Mouse (Mus musculus) intestine, embryonic 16.5 days (tissue): ENCODE results near the gene Emc8. TPM values are rescaled to one million over a fixed set of nuclear protein-coding genes. Genes with fewer than 3 reads are reported as not detected.

Experiments
- ATAC-seq: fragments of 200-750 bp; cut with Nextera tagmentation; 2 replicates; pipeline ENCODE4 v1.8.0; 2017; ENCODE audit warnings: moderate TSS enrichment, moderate library complexity
- H3K27ac ChIP-seq: fragments of 300-500 bp; sonication (generic); 2 replicates; pipeline ENCODE4 v1.5.1; 2014; ENCODE audit warnings: mild to moderate bottlenecking, low read length
- H3K27me3 ChIP-seq: fragments of 300-500 bp; sonication (generic); replicated peaks from 2 replicates; pipeline ENCODE4 v1.6.1; 2014; ENCODE audit warnings: low read length, control low read depth, mixed read lengths; ENCODE audit not compliant: control insufficient read depth, insufficient read depth
- H3K36me3 ChIP-seq: fragments of 300-500 bp; sonication (generic); 2 replicates; pipeline ENCODE4 v1.6.1; 2014; ENCODE audit warnings: low read length, control low read depth; ENCODE audit not compliant: control insufficient read depth, insufficient read depth
- H3K4me1 ChIP-seq: fragments of 300-500 bp; sonication (generic); 2 replicates; pipeline ENCODE4 v1.6.1; 2014; ENCODE audit warnings: low read length, control low read depth, mixed read lengths; ENCODE audit not compliant: control insufficient read depth, insufficient read depth
- H3K4me2 ChIP-seq: fragments of 300-500 bp; sonication (generic); 2 replicates; pipeline ENCODE4 v1.6.1; 2014; ENCODE audit warnings: low read depth, low read length, control low read depth
- H3K4me3 ChIP-seq: fragments of 300-500 bp; sonication (generic); 2 replicates; pipeline ENCODE4 v1.5.1; 2014; ENCODE audit warnings: mild to moderate bottlenecking, low read length
- H3K9ac ChIP-seq: fragments of 300-500 bp; sonication (generic); 2 replicates; pipeline ENCODE4 v1.6.1; 2014; ENCODE audit warnings: low read depth, low read length
- H3K9me3 ChIP-seq: fragments of 300-500 bp; sonication (generic); 2 replicates; pipeline ENCODE4 v1.6.1; 2016; ENCODE audit warnings: low read length, control low read depth; ENCODE audit not compliant: control insufficient read depth
- WGBS: fragments of 180-500 bp; shearing (Covaris S2); extraction: QIAGEN DNeasy Blood & Tissue Kit; methylation state at CpG from one replicate; pipeline ENCODE4 v1.1.7; 2014; 5-methylcytosine and 5-hydroxymethylcytosine counted together
- polyA plus RNA-seq: library from polyadenylated mRNA; unstranded; fragments of >200 nt; fragmentation: Nextera tagmentation; extraction: Ambion mirVana; gene quantifications from 2 replicates; pipeline ENCODE4 v1.2.1, GENCODE M21; 2015

Gene Emc8
- polyA plus RNA-seq, 1 experiment from 2014 or later, result 235 TPM

GRCm38 (mm10) chr8:120633665-120634271 is 34.6 kb downstream of the Emc8 start:
- 0 out of 2 replicates have a peak, but pooled peaks cover 4% of the 10 kb centered on the region for H3K9me3 ChIP-seq
- peak overlapping the region; percentile 71 for H3K4me3 ChIP-seq
- no peak overlapping the region for H3K27ac ChIP-seq
- H3K9ac ChIP-seq, result peak overlapping the region; percentile 72
- ATAC-seq, result peak; percentile 45
- peaks cover 8% of the 10 kb centered on the region for H3K4me1 ChIP-seq
- 2% methylated on average over 44 of the region's 44 CpGs for WGBS
- peak overlapping the region; percentile 100 for H3K4me2 ChIP-seq
- peaks cover 5% of the 10 kb centered on the region; the same call in 1 of the 2 replicates for H3K27me3 ChIP-seq
- no peaks in the 10 kb centered on the region for H3K36me3 ChIP-seq

GRCm38 (mm10) chr8:120632969-120633664 is 35.3 kb downstream of the Emc8 start:
- Histone ChIP-seq H3K4me2 (peak overlapping the region; percentile 100), H3K4me3 (peak overlapping the region; percentile 71; the same call in 1 of the 2 replicates), H3K9ac (no peak overlapping the region), H3K27me3 (peaks cover 5% of the 10 kb centered on the region; the same call in 1 of the 2 replicates), H3K9me3 (0 out of 2 replicates have a peak, but pooled peaks cover 4% of the 10 kb centered on the region), H3K36me3 (no peaks in the 10 kb centered on the region), H3K4me1 (peaks cover 8% of the 10 kb centered on the region), H3K27ac (no peak overlapping the region)
- WGBS, result 45% methylated on average over 17 of the region's 17 CpGs
- ATAC-seq, result no peak

GRCm38 (mm10) chr8:120631441-120632375 is 36.7 kb downstream of the Emc8 start:
- no peaks in the 10 kb centered on the region for H3K36me3 ChIP-seq
- H3K27ac ChIP-seq, result no peak overlapping the region
- H3K9ac ChIP-seq, result no peak overlapping the region
- H3K4me1 ChIP-seq, result peaks cover 8% of the 10 kb centered on the region
- H3K4me2 ChIP-seq, result no peak overlapping the region
- WGBS, result 85% methylated on average over 21 of the region's 21 CpGs
- H3K4me3 ChIP-seq, result no peak overlapping the region
- H3K9me3 ChIP-seq, result 0 out of 2 replicates have a peak, but pooled peaks cover 4% of the 10 kb centered on the region
- peaks cover 5% of the 10 kb centered on the region; the same call in 1 of the 2 replicates for H3K27me3 ChIP-seq
- no peak for ATAC-seq

GRCm38 (mm10) chr8:120630848-120631247 is 37.5 kb downstream of the Emc8 start:
- no peak overlapping the region for H3K9ac ChIP-seq
- ATAC-seq, result no peak
- no peaks in the 10 kb centered on the region for H3K36me3 ChIP-seq
- H3K27me3 ChIP-seq, result peaks cover 5% of the 10 kb centered on the region; the same call in 1 of the 2 replicates
- 55% methylated on average over 6 of the region's 6 CpGs for WGBS
- H3K4me2 ChIP-seq, result no peak overlapping the region
- 0 out of 2 replicates have a peak, but pooled peaks cover 4% of the 10 kb centered on the region for H3K9me3 ChIP-seq
- peaks cover 8% of the 10 kb centered on the region for H3K4me1 ChIP-seq
- no peak overlapping the region for H3K27ac ChIP-seq
- H3K4me3 ChIP-seq, result no peak overlapping the region

DNA sequence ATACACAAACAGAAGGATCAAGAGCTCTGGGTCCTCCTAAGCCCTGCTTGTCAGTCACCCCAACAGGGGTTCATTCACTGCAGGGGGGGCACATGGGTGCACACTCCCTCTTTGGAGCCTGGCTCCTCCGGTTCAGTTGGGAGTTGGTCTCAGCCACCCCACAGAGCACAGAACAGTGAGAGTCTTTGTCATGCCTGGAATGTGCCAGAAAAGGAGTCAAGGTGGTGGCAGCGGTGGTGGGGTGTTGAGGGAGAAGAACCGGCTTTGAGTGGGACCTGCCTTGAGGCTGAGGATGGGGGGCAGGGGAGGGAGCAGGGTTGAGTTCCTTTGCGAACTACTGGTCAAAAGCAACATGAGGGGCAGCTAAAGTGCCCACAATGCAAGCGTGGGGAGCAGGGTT is 38.3 kb downstream of the Emc8 start:
- H3K4me3 ChIP-seq, result no peak overlapping the region
- H3K36me3 ChIP-seq, result no peaks in the 10 kb centered on the region
- WGBS, result 55% methylated on average over 5 of the region's 5 CpGs
- peaks cover 8% of the 10 kb centered on the region for H3K4me1 ChIP-seq
- no peak overlapping the region for H3K9ac ChIP-seq
- H3K9me3 ChIP-seq, result 0 out of 2 replicates have a peak, but pooled peaks cover 4% of the 10 kb centered on the region
- ATAC-seq, result no peak
- no peak overlapping the region for H3K27ac ChIP-seq
- H3K27me3 ChIP-seq, result peaks cover under 1% of the 10 kb centered on the region; the same call in 1 of the 2 replicates
- no peak overlapping the region for H3K4me2 ChIP-seq

DNA sequence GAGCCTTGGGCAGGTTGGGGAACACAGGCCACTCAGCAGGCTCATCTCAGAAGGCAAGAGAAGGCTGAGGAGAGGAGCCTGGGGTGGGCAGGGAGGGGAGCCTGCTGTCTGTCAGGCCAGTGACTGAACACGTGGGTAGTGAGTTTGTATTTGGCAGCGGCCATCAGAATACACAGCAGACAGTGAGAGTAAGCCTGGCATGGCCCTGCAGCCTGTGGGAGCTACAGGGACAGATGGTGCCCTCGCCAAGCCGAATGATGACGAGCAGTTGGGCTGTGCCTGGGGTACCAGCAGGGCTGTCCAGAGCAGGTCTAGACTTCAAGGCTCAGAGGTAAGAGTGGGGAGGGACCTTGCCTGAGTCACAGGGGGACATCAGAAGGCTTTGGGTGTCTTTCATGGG is 41.1 kb downstream of the Emc8 start:
- H3K4me2 ChIP-seq, result no peak overlapping the region
- no peak for ATAC-seq
- H3K36me3 ChIP-seq, result no peaks in the 10 kb centered on the region
- H3K27ac ChIP-seq, result no peak overlapping the region
- H3K9me3 ChIP-seq, result no peaks in the 10 kb centered on the region
- 79% methylated on average over 5 of the region's 5 CpGs for WGBS
- no peak overlapping the region for H3K9ac ChIP-seq
- H3K4me3 ChIP-seq, result no peak overlapping the region
- no peaks in the 10 kb centered on the region for H3K4me1 ChIP-seq
- H3K27me3 ChIP-seq, result no peaks in the 10 kb centered on the region

- no peaks in the 10 kb centered on the region for H3K36me3 ChIP-seq
- no peak overlapping the region for H3K4me3 ChIP-seq
- H3K9me3 ChIP-seq, result no peaks in the 10 kb centered on the region
- 66% methylated on average over 11 of the region's 11 CpGs for WGBS
- H3K4me2 ChIP-seq, result no peak overlapping the region
- H3K27me3 ChIP-seq, result no peaks in the 10 kb centered on the region
- no peak for ATAC-seq
- H3K9ac ChIP-seq, result no peak overlapping the region
- no peaks in the 10 kb centered on the region for H3K4me1 ChIP-seq
- H3K27ac ChIP-seq, result no peak overlapping the region
Measured at GRCm38 (mm10) chr8:120626461-120626860, 41.9 kb downstream of the Emc8 start.

DNA sequence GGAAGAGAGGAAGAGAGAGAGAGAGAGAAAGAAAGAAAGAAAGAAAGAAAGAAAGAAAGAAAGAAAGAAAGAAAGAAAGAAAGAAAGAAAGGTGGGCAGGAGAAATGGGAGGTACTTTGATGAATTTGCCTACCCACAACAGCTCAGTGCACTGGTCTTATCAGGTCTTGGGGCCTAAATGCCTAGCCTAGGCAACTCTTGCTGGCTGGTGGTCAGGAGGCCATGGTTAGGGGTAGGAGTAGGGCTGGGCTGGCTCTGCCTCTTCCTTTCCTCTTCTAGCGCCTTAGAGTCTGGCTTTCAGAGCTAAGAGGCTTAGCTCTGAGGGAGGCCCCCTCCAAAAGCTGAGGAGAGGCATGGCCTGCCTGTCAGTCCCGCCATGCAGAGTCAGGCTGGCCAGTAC is 44.8 kb downstream of the Emc8 start:
- no peaks in the 10 kb centered on the region for H3K9me3 ChIP-seq
- 42% methylated on average over 2 of the region's 2 CpGs for WGBS

DNA sequence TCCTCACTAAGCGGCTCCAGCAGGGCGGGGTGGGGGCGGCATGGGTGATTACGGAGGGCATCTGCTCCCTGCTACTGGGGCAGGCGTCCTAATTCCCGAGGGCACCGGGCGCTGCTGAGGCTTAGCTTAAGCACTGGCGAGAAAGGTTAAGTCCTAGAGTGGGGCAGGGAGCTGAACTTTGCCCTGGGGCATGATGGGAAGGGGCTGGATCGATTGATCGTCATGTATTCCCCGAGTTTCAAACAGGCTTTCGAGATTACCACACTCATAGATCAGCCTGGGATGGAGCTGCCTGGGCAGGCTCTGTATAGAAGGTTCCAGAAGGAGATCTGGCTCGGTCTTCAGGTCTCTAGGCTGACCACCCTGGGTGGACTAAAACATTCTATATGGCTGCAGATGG is 46.2 kb downstream of the Emc8 start:
- Histone ChIP-seq H3K4me1 (no peaks in the 10 kb centered on the region), H3K4me3 (no peak overlapping the region), H3K36me3 (no peaks in the 10 kb centered on the region), H3K27me3 (no peaks in the 10 kb centered on the region), H3K9me3 (no peaks in the 10 kb centered on the region), H3K4me2 (no peak overlapping the region), H3K27ac (no peak overlapping the region), H3K9ac (no peak overlapping the region)
- ATAC-seq, result no peak
- WGBS, result 66% methylated on average over 14 of the region's 14 CpGs

More for the DNA sequence above, 44.8 kb downstream of the Emc8 start:
- Histone ChIP-seq H3K36me3 (no peaks in the 10 kb centered on the region), H3K27me3 (no peaks in the 10 kb centered on the region), H3K4me1 (no peaks in the 10 kb centered on the region), H3K4me3 (no peak overlapping the region), H3K9ac (no peak overlapping the region), H3K4me2 (no peak overlapping the region), H3K27ac (no peak overlapping the region)
- no peak for ATAC-seq
